Mouse (Mus musculus) spleen, postnatal 4 days (tissue): ENCODE measurements around the gene Acot4.
"Not testable (repeated sequence)": the region's sequence is repeated elsewhere in the genome, so short reads cannot be mapped to it uniquely, and the experiment has no call there.

Experiments used
- DNase-seq, 2 experiments: peaks; one replicate each; pipeline ENCODE4 v3.0.0; 2022; ENCODE audit warnings: low spot score in 2 of 2

Acot4 gene

DNA sequence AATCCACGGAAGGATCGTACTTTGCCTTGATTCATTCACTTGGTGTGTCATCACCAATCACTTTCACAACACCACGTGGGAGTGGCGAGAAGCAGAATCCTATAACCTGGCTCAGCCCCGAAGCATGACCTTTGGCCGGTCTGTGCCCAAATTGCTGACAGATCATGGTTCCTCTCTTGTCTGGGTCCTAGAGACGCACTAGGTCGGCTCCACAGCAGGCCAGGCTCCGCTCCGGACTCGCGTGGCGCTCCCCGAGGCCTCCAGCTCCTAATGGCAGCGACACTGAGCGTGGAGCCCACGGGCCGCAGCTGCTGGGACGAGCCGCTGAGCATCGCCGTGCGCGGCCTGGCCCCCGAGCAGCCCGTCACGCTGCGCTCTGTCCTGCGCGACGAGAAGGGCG, at the start of gene Acot4:
Acot4 (plus strand) TSS at position 139 of the 400 bp plus-strand sequence.
- not testable (repeated sequence) for DNase-seq

DNA sequence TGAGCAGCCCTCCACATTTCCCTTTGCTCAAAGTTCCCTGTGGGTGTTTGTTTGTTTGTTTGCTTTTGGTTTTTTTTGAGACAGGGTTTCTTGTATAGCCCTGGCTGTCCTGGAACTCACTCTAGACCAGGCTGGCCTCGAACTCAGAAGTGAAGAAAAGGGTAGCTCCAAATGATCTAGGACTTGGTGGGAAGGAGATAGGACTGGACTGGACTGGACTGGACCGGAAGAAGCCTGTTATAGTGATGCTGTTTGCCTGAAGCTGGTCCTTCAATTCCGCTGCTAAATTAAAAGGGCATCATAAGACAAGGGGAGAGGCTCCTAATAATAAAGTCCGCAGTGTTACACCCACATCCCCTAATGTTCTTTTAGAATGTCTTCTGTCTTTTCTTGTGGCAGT, 49.7 kb upstream of the Acot4 start:
- DNase-seq, result no peak

DNA sequence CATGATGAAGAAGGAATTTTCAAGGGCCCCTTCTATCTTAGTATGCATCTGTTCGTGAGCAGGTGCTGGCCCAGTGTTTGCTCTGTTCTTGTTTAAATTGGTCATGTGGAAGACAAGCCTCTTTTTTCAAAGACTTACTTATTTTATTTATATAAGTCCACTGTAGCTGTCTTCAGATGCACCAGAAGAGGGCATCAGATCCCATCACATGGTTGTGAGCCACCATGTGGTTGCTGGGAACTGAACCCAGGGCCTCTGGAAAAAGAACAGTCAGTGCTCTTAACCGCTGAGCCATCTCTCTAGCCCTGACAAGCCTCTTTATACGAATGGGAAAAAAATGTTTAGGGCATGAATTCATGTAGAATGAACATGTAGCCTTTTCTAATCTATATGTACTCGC, 48.8 kb upstream of the Acot4 start:
- DNase-seq, result no peak

DNA sequence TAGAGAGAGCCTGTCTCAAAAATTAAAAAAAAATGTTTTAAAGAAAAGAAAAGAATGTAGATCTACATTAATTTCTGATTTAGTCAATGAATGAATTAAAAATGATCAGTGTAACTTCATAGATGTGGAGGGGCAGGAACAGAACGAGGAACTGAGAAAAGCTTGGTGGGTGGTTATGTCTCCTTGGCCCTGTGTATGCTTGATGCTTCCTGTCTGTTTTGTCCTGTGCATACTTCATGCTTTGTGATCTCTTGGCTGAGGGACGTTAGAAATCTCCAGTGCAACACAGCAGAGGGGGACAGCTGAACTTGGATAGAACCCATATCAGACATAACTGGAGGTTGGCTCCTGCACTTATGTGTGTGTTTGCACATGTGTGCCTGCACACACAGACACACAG, 41.0 kb upstream of the Acot4 start:
- no peak for DNase-seq

DNA sequence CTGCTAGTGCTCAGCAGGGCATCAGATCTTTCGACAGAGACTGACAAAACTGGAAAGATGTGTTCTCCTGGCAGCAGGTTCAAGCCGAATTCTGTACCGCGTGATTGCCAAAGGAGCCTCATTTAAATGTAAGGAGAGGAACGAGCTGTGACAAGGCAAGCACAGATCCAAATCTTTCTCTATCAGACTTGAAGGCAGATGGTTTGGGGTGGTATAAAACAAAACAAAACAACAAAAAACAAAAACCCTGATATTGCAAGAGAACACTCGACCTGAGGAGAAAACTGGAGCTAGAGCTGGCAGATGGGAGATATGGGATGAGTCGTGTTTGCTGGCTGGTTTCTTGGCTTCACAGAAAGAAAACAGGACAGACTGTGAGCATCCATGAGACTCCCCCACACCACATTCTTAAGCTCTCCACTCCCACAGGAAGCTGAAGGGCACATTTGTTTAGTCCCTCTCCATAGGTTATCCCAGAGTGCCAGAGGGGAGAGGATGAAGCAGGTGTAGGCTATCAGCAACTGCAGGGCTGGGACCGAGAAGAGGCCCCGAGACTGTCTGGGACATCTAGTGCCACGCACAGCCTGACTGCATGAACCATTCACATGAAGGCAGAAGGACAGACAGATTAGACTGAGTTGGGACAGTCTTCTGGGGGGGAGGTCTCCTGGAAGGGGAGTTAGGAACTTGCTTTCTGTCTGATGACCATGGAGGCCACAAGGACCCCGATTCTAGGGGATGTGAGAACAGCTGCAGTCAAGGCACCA, 39.7 kb upstream of the Acot4 start:
- no peak for DNase-seq

DNA sequence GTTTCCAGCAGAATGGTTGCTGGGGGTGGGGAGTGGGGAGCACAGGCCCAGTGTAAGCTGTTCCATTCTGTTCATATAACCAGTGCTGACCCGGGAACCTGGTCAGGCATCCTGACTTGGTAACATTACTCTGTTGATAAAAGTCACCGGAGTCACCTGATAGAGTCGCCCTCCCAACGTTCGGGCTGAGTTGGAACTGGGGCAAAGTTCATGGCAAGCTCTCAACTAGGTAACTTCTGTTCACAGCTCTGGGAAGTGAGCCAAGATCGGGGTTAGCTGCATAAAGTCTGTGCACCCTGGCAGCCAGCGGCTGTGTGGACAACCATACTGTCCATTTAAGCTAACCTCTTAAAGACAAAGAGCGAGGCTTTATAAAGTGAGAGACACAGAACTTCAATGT, 38.9 kb upstream of the Acot4 start:
- DNase-seq, result not testable (repeated sequence)

DNA sequence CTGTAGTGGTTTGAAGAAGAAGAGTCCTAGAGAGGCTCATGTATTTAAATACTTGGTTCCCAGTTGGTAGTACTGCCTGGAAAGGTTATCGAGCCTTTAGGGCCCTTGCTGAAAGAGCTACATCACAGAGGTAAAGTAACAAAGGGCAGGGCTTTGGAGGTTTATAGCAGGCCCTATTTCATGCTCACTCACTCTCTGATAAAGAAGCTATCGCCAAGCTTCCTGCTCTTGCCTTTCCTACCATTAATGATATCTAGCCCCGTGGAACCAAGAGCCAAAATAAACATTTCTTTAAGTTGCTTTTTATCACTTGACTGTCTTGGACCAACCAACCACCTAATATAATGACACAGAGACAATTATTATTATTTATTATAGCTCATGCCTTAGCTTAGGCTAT, 37.8 kb upstream of the Acot4 start:
- DNase-seq, result no peak

DNA sequence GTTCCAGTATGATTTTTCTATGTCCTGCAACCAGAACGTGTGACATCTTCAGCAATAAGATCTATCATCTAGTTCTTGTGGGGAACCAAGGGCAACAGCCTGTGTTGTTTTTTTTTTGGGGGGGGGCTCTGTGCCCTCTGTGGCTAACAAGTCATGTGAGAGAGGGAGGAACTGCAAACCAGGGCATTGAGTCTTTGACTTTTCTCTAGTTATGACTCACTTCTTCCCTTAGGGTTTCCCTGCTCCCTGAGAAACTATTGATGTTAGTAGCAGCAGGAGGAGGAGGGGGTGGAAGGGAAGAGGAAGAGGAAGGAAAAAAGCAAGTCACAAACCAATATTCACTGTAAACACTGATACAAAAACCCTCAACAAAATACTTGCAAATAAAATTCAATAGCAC, 34.3 kb upstream of the Acot4 start:
- DNase-seq, result no peak

DNA sequence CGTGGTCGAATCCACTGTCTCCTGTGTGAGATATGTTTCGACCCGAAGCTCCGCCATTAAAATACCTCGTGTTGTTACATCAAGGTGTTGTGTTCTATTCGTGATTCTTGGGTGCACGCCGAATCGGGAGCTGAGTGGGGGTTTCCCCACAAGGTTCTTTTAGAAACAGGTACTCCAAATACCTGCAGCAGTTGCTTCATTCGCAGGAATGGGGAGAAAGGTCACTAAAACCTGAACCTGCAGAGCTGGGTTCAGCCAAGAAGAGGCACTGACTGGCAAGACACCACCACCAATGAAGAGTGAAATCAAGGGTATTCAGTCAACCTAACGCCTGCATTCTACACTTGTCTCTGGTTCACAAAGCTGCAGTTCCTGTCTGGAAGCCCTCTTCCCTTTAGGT, 29.9 kb upstream of the Acot4 start:
- no peak for DNase-seq

DNA sequence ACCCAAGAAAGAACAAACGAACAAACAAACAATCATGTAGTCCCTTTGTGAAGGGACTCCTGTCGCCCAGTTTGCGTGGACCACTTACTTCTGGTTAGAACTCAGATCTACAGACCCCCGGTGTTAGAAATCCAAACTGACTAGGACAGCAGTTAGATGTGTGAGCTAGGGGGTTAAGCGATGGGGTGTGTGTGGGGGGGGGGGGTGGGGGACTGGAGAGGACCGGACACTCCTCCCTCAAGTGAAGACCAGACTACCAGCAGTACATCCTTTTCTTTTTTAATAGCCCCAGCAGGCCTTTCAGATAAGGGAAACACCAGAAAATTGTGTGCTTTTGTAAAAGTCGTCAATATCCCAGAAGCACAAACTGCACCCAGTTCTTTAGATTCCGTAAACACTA, 29.4 kb upstream of the Acot4 start:
- DNase-seq, result no peak

DNA sequence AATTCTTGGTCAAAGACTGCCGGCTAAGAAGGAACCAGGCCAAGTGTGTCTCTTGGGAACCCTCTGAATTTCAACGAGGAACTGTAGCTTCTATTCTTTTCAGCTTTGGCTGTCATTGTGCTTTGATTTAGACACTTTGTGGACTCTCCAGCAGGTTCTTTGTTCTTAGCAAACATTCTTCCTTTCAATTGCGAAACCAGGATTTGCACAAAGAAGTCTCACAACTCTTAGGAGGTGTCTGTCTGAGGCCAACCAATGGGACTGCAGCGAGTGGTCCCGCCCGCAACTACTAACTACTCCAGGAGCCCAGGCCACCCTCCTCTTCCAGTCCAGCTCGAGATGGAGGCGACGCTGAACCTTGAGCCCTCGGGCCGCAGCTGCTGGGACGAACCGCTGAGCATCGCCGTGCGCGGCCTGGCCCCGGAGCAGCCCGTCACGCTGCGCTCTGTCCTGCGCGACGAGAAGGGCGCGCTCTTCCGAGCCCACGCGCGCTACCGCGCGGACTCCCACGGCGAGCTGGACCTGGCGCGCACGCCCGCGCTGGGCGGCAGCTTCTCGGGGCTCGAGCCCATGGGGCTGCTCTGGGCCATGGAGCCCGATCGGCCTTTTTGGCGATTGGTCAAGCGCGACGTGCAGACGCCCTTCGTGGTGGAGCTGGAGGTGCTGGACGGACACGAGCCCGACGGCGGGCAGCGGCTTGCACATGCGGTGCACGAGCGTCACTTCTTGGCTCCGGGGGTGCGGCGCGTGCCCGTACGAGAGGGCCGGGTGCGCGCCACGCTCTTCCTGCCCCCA, 28.8 kb upstream of the Acot4 start, which contains the start of gene Acot1:
Acot1 (plus strand) TSS at position 320 of the 795 bp plus-strand sequence.
- peak; percentile 32 to 70 for DNase-seq

DNA sequence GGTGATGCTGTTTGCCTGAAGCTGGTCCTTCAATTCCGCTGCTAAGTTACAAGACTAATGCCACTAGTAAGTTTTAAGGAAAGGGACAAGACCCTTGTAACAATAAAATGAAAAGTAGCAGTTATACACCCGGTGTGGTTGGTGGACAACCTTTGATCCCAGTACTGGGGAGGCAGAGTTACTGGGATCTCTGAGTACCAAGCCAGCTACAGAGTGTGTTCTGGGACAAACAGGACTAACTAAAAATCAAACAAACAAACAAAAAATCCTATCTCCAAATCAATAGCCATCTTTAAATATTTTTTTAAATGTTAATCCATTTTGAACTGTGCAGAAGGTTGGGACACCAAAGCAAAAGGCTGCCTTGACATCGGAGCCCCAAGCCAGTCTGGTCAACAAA, 28.0 kb upstream of the Acot4 start:
- no peak for DNase-seq

DNA sequence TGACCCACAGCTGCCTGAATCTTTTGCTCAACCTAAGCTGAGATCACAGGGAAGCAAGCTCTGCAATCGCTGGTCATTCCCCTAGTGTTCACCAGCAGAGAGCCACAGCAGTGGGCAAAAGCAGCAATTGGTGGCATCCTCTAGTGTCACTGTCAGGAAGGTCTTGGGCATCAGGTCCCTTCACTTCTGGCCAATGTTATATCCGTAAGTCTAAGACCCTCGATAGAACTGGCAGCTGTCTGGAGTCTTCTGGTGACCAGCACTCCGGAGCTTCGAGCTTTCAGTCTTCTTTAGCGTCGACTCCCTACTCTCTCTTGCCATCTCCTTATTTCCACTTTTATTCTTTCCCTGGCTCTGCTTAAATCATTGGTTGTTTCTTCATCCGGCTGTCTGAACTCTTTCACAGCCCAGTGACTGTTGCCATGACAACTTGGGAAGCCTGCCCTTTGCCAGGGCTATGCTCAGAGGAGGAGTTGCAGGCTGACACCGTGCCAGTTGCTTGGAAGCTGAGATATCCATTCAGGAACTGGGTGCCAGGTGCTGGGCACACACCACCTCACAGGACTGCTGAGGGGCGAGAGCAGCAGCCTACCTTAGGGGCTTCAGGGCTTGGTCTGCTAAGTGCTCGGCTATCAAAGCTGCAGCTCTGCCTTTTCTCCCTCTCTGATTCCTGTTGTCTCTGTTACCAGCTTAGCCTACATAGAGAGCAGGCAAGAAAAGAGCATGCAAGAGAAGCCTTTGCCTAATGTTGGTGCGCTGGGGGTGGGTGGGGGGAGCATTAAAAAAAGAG, 26.7 kb upstream of the Acot4 start:
- DNase-seq, result peak in 1 of 2 experiments; percentile 52

DNA sequence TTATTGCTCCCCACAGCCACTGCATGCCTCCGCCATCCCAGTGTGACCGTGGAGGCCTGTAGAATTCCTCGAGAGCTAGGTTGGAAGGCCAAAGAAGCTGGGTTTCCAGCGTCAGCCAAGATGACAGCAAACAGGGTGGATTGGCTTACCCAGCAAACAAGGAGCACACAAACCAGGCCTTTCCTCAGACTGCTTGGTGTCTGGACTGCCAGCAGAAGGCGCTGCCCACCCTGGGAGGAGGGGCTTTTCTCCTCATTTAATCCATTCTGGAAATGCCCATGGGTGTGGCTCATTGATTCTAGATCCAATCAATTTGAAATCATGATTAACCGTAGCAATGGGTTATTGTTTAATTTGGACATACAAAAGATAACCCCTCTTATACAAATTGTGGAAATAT, 25.0 kb upstream of the Acot4 start:
- no peak for DNase-seq

DNA sequence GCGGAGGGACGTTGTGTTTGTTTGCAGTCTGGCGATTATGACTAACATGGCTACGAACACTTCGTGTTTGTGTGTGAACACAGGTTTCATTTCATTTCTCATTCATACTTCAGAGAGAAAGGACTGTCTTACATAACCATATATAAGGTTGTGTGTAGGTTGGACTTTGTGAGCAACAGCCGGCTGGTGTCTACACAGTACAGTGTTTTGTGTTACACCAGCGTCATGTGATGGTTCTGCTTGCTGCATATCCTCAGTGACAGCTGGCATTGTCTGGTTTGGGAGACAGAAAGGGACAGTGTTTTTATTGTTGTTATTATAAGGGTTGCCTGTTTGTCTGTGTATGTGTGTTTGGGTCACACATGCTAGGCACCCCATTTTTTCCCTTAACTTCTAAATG, 24.5 kb upstream of the Acot4 start:
- DNase-seq, result no peak

DNA sequence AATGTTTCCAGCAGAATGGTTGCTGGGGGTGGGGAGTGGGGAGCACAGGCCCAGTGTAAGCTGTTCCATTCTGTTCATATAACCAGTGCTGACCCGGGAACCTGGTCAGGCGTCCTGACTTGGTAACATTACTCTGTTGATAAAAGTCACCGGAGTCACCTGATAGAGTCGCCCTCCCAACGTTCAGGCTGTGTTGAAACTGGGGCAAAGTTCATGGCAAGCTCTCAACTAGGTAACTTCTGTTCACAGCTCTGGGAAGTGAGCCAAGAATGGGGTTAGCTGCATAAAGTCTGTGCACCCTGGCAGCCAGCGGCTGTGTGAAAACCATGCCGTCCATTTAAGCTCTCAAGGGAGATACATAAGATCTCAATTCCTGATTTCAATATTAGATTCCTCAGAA, 17.7 kb upstream of the Acot4 start:
- peak in 1 of 2 experiments; percentile 38 for DNase-seq

DNA sequence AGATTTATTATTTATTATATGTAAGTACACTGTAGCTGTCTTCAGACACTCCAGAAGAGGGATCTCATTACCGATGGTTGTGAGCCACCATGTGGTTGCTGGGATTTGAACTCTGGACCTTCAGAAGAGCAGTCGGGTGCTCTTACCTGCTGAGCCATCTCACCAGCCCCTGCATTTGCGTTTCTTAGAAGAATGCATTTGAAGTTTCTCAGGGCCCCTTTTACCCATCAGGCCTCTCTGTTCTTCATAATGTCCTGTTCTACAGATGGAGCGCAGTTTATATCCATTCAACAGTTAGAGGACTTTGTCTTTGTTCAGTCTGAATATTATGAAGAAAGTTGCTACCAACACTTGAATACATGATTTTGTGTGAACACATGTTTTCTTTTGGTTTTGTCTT, 15.9 kb upstream of the Acot4 start:
- not testable (repeated sequence) for DNase-seq

DNA sequence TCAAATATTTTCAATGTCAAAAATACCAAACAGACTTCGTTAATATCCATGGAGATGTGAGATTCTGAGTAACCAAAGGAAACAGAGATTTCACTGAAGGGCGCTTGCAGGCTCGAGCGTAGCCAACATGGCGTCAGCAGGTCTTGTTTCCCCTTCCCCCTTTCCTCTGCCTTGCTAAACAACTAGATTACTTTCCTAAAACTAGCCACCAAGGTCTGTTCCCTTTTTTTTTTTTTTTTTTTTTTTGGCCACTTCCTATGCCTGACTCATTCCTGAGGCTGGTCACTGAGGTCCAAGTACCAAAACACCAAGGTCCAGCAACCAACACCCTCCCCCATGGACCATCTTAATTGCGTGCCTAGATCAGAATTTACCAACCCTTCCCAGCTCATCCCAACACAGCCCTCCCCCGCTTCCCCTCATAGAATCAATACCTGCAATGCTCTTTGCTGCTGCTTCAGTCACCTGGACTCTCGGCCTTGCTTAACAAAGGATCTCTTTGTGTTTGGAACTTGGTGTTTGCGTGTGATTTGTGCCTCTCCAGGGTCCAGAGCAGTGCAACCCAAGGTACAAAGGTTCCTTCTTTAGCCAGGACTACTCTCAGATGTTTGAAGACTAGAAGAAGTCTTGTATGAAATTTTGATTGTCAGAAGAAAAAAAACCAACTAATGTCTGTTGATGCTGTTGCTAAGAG, 15.0 kb upstream of the Acot4 start:
- DNase-seq, result no peak

DNA sequence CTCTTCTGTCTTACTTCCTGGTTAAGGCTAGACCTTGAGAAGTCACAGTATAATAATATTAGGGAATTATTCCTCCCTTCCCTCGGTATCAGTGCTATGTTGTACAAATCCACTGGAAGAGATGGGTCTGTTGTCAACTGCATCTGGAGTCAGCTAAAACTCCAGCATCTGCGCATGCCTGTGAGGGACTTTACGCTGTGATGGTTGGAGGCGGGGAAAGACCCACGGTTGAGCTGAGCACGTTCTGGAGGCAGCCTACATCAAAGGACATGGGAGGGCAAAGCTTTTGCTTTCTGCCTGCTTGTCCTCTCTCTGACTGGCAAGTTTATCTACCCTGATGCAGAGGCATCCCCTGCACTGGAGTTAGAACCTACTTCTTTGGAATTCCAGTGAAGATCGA, 12.3 kb upstream of the Acot4 start:
- no peak for DNase-seq

DNA sequence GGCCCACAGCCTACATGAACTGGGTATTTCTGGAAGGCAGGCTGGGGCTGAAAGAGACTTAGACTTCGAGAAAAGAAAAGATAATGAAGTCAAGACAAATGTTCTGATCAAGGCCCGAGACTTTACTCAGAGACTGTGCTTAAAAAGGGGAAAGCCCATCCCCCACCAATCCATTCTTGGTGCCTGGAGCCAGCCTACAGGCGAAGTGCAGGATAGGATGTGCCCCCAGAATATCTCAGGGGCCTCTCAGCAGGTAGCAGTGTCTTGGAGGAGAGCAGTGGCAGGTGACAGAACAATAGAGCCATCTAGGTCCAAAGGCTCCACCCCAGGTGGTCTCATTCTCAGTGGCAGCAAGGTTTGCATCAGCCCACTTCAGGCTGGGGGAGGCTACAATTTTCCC, 9.9 kb upstream of the Acot4 start:
- not testable (repeated sequence) for DNase-seq

DNA sequence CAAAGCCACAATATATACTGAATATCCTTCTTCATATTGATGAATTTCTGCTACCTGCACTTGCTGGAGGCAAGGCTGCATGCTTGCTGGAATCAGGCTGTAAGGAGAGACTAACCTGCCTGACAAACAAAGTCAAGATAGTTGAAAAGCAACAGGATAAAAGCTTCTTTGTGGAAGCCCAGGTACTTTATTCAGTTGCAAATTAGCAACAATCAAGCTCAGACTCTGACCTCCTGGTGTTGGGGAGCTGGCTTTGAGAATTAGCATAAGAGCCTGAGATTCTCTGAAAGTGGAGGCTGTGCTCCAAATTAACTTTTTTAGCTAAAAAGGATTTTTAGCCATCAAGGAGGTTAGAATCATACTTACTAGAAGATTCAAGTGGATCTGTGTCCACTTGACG, 9.1 kb upstream of the Acot4 start:
- DNase-seq, result not testable (repeated sequence)
